Mouse (Mus musculus) CD4-positive, CD25-positive, alpha-beta regulatory T cell, adult 2 months (primary cell): ENCODE data around the gene Trappc2l.

Experiments used
- DNase-seq: peaks from one replicate; pipeline ENCODE4 v3.0.0-alpha.2; 2012; ENCODE audit warnings: low read depth, low spot score

The Trappc2l gene

DNA sequence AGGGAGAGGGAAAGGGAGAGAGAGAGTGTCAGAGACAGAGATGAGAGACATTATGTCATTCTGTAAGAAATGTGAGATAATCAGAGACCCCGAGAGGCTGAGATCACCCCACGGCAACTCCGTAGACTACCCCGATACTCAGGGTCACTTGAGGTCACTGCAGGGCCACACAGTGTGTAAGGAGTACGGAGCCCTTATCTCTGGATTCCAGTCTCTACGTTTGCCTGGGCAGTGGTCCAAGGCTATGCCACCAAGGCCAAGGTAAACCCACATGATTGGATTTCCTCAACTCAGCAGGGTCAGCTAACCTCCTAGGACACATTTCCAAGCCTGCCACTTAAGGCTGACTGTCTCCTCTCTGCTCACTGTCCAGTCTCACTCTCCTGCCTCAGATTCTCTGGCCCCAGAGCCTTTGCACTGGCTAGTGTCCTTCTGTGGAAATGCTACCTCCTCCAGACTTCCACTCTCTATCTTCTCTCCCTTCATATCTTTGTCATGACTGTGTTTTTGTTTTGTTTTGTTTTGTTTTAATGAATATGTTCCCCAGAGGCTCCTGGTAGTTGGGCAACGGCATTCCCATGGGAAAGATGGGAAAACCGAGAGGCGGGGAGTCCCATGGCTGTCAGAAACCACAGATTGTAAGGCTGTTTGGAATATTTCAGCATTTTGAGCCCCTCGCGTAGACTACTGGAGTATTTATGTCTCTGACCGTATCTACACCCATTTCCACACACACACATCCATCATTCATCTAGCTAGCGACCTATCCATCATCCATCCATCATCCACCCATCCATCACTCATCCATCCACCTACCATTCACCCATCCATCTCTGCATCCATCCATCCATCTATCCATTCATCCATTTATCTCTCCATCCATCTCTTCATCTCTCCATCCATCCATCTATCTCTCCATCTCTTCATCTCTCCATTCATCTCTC is 44.9 kb downstream of the Trappc2l start:
- DNase-seq: no peak

GRCm38 (mm10) chr8:122658149-122658806 is 46.8 kb downstream of the Trappc2l start:
- no peak for DNase-seq

DNA sequence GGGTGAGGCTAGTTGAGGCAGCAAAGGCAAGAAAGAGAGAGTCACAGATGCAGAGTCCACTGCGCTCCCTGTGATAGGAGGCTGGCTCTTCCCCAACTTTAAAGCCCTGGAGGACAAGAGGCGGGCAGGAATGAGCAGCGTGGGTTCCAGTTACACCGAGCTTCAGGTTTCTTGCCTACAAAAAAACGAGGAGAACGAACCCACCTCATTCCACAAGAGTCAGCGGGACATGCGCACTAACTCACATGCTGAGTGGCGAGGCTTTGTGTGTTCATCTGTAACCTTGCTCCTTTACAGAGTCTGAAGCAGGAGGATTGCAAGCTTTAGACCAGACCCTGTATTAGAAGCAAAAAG is 47.3 kb downstream of the Trappc2l start:
- no peak for DNase-seq

- peak; percentile 59 for DNase-seq
These were observed 48.6 kb downstream of the Trappc2l start for GRCm38 (mm10) chr8:122660022-122660421.

DNA sequence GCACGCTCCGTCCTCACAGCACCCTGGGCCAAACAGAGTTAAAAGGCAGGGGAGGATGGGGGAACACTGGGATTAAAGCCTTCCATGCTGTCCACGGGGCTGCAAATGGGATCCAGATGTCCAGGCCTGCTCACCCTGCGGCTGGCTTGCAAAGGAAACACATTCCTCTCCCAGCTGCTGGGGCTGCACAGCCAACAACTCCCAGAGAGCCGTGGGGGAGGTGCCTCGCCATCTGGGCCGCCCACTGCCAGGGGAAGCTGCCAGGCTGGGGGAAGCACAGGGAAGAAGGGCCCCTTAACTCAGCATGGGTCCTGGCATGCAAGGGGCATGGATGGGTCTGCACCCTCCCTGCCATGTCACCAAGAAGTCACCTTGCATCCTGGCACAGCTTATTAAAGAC is 49.7 kb downstream of the Trappc2l start:
- no peak for DNase-seq

- no peak for DNase-seq
These were observed 50.5 kb downstream of the Trappc2l start for GRCm38 (mm10) chr8:122661894-122662293.

- DNase-seq: no peak
These were observed 51.7 kb downstream of the Trappc2l start for GRCm38 (mm10) chr8:122663106-122663505.

DNA sequence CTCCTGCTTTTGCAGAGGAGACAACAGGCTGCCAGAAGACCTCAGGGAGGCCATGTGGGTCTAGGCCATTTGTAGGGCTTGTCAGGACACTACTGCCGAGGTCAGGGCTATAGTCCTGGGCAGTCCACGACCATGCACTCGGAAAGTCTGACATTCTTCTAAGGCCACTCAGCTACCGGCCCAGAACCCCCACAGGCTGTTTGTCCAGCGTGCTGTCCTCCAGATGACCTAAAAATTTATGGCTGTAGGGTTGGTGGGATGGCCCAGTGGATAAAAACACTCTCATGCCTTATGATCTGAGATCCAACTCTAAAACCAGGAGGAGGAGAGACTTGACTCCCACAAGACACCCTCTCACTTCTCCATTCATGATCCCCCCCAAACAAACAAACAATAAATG is 52.2 kb downstream of the Trappc2l start:
- DNase-seq: no peak

GRCm38 (mm10) chr8:122665221-122665620 is 53.8 kb downstream of the Trappc2l start:
- DNase-seq: no peak

GRCm38 (mm10) chr8:122665667-122666316 is 54.4 kb downstream of the Trappc2l start:
- DNase-seq: no peak
